Mouse (Mus musculus) limb, embryonic 10.5 days (tissue): Measurements from ENCODE around the gene Gm20479. TPM values are rescaled to one million over a fixed set of nuclear protein-coding genes. Genes with fewer than 3 reads are reported as not detected.

Experiments
- DNase-seq: peaks from one replicate; pipeline ENCODE4 v3.0.0-alpha.2; 2017; ENCODE audit warnings: low spot score
- H3K27ac ChIP-seq: fragments of 300-500 bp; sonication (generic); 2 replicates; pipeline ENCODE4 v1.5.1; 2016; ENCODE audit warnings: mild to moderate bottlenecking
- H3K27me3 ChIP-seq: fragments of 300-500 bp; sonication (generic); 2 replicates; pipeline ENCODE4 v1.6.1; 2016; ENCODE audit warnings: low read depth, mild to moderate bottlenecking; ENCODE audit not compliant: poor library complexity, severe bottlenecking
- H3K36me3 ChIP-seq: fragments of 300-500 bp; sonication (generic); 2 replicates; pipeline ENCODE4 v1.6.1; 2016; ENCODE audit warnings: mild to moderate bottlenecking, moderate library complexity
- H3K4me1 ChIP-seq: fragments of 300-500 bp; sonication (generic); 2 replicates; pipeline ENCODE4 v1.6.1; 2016
- H3K4me3 ChIP-seq: fragments of 300-500 bp; sonication (generic); 2 replicates; pipeline ENCODE4 v1.5.1; 2016; ENCODE audit warnings: mild to moderate bottlenecking, moderate library complexity
- H3K9me3 ChIP-seq: fragments of 300-500 bp; sonication (generic); replicated peaks from 2 replicates; pipeline ENCODE4 v1.6.1; 2016; ENCODE audit warnings: mild to moderate bottlenecking
- WGBS: fragments of 180-500 bp; shearing (Covaris S2); methylation state at CpG from one replicate; pipeline ENCODE4 v1.1.7; 2016; 5-methylcytosine and 5-hydroxymethylcytosine counted together
- polyA plus RNA-seq: library from polyadenylated mRNA; unstranded; fragments of >200 nt; fragmentation: Nextera tagmentation; extraction: Ambion mirVana; gene quantifications from 2 replicates; pipeline ENCODE4 v1.2.1, GENCODE M21; 2016

Gm20479 gene
- polyA plus RNA-seq, 1 experiment from 2014 or later, result not detected

DNA sequence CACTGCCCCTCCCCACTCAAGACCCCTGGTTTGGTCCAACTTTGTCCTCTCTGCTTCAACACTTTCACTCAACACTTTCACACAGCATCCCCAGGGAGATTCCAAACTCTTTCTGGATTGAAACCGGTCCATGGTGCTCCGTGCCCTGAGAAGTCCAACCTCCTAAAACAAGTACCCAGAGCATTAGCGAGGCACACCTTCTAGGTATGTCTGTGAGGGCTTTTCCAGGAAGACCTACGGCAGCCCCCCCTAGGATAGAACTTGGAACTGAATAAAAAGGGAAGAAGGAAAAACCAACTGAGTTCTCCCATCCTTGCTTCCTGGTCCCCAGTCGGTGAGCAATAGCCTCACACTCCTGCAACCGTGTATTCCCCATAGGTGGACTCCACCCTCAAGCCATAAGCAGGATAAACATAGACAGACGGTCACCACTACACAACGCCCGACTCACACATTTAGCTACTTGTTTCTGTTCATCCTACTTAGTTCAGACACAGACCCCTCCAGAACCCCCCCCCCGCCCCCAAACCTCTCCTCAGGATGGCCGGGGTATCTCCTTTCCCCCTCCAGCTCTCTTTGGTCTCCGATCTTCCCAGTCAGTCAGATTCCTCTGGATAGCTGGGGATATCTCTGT is 45.5 kb downstream of the Gm20479 start:
- no peak overlapping the region for H3K27ac ChIP-seq
- peak; percentile 26 for DNase-seq
- H3K36me3 ChIP-seq, result no peaks in the 10 kb centered on the region
- no peak overlapping the region for H3K4me3 ChIP-seq
- peaks cover 42% of the 10 kb centered on the region for H3K27me3 ChIP-seq
- 88% methylated on average over 12 of the region's 12 CpGs for WGBS
- peaks cover 27% of the 10 kb centered on the region for H3K4me1 ChIP-seq
- H3K9me3 ChIP-seq, result peaks cover 8% of the 10 kb centered on the region

DNA sequence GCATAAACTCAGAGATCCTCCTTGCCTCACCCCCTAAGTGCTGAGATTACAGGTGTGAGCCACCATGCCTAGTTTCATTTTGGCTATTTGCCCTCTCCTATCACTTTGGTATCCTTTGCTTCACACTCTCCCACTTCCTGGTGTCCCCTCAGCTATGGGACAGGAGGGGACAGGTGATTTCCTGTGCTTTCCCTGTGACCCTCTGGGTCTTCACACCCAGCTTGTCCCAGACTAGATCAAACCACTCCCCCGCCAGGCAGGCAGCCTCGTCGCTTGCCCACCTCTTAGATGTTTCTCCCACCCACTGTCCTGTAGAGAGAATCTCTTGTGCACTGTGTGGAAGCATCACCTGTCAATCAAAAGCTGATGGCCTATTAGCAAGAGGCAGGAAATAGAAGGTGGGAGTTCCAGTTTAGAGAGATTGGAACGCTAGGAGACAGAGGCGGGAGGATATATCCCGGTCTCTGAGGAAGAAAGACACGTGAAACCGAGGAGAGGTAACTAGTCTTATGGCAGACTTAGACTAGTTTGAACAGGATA is 46.2 kb downstream of the Gm20479 start:
- Histone ChIP-seq H3K4me3 (no peak overlapping the region), H3K4me1 (peaks cover 27% of the 10 kb centered on the region), H3K27ac (no peak overlapping the region), H3K36me3 (no peaks in the 10 kb centered on the region), H3K9me3 (peaks cover 8% of the 10 kb centered on the region), H3K27me3 (peaks cover 42% of the 10 kb centered on the region)
- no peak for DNase-seq
- 41% methylated on average over 8 of the region's 8 CpGs for whole genome bisulfite sequencing

DNA sequence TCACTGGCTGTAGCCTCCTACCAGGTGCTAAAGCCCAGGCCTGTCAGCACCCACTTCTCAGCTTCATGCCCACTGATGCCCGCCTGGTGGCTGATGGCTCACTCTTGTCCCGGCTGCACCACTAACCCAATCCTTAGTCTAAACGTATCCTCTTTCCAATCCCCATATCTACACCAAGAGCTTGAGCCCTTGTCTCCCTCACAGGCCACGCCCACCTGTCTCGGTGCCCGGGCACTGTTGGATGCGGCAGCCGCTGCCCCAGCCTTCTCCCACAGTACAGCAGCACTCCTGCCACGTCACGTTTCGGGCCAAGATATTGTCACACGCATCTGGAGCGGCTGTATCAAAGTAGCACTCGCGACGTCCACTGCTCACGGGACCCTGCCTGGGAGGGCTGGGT is 46.9 kb downstream of the Gm20479 start:
- Histone ChIP-seq H3K4me3 (peak overlapping the region; percentile 35), H3K9me3 (peaks cover 8% of the 10 kb centered on the region), H3K4me1 (peaks cover 23% of the 10 kb centered on the region), H3K36me3 (no peaks in the 10 kb centered on the region), H3K27me3 (peaks cover 45% of the 10 kb centered on the region), H3K27ac (no peak overlapping the region)
- 6% methylated on average over 17 of the region's 17 CpGs for WGBS
- DNase-seq, result peak; percentile 40

DNA sequence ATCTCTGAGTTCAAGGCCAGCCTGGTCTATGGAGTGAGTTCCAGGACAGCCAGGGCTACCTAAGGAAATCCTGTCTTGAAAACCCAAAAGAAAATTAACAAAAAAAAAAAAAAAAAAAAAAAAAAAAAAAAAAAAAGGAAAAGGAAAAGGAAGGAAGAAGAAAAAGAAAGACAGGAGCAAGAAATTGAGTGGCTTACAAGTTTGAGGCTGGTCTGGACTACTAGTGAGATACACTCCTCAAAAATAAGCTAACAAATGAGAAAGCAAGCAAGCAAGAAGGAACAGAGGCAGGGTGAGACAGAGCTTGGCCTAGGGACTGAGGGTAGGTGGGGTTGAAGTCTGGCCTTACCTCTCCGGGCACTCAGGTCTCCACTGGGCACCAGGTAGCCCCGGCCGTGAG is 47.4 kb downstream of the Gm20479 start:
- H3K4me1 ChIP-seq, result peaks cover 23% of the 10 kb centered on the region
- H3K36me3 ChIP-seq, result no peaks in the 10 kb centered on the region
- peaks cover 8% of the 10 kb centered on the region for H3K9me3 ChIP-seq
- H3K27ac ChIP-seq, result no peak overlapping the region
- 59% methylated on average over 3 of the region's 3 CpGs for WGBS
- DNase-seq, result peak; percentile 39
- no peak overlapping the region for H3K4me3 ChIP-seq
- H3K27me3 ChIP-seq, result peaks cover 47% of the 10 kb centered on the region

DNA sequence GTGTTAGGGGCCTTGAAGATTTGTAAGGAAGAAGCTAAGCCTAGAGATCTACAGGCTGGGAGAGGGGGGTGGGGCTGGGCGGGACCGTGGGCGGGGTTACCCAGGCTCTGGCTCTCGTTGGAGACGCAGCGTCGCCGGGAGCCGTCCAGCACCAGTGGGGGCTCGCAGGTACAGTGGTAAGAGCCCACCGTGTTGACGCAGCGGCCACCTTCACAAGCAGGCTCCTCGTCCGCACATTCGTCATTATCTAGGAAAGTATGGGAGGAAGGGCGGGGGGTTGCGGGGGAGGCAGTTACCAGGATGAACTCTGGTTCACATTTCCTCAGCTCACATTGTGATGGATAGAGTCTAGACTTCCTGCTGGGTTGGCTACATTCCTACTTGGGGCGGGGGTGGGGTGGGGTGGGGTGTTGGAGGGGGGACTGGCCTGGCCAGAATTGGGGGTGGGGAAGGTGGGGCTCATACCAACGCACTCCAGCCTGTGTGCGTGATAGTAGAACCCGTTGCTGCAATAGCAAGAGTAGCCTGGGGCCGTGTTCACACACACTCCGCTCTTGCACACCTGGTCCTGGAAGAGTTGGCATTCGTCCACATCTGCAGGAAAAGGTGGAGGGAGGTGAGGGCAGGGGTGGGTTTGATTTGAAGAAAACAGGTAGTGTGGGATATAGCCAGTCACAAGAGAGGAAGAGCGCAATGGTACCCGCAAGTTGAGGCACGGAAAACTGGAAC is 48.2 kb downstream of the Gm20479 start:
- peaks cover 4% of the 10 kb centered on the region for H3K9me3 ChIP-seq
- peak overlapping the region; percentile 43 for H3K4me3 ChIP-seq
- WGBS, result 7% methylated on average over 28 of the region's 28 CpGs
- H3K27me3 ChIP-seq, result peaks cover 51% of the 10 kb centered on the region
- H3K4me1 ChIP-seq, result peaks cover 23% of the 10 kb centered on the region
- DNase-seq, result peak; percentile 58
- no peaks in the 10 kb centered on the region for H3K36me3 ChIP-seq
- H3K27ac ChIP-seq, result no peak overlapping the region

DNA sequence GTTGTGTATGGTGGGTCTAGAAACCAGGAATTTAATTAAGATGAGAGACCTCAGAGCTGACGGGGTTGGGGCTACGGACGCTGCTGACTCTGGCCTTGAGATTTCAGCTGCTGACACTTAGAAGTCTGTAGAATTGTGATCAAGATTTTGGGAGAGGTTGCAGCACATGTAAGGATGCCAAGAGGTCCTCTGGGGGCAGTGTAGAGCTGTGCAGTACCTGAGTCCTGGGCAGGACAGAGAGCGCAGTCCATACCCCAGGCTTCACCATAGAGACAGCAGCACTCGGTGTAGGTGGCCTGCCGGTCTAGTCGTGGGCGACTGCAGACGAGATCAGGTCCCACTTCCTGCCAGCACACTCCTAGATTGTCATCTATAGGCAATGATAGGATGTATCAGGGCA is 49.7 kb downstream of the Gm20479 start:
- Histone ChIP-seq H3K36me3 (no peaks in the 10 kb centered on the region), H3K9me3 (no peaks in the 10 kb centered on the region), H3K27ac (no peak overlapping the region), H3K4me3 (no peak overlapping the region), H3K4me1 (peaks cover 23% of the 10 kb centered on the region), H3K27me3 (peaks cover 65% of the 10 kb centered on the region)
- peak; percentile 28 for DNase-seq
- 75% methylated on average over 9 of the region's 9 CpGs for WGBS

DNA sequence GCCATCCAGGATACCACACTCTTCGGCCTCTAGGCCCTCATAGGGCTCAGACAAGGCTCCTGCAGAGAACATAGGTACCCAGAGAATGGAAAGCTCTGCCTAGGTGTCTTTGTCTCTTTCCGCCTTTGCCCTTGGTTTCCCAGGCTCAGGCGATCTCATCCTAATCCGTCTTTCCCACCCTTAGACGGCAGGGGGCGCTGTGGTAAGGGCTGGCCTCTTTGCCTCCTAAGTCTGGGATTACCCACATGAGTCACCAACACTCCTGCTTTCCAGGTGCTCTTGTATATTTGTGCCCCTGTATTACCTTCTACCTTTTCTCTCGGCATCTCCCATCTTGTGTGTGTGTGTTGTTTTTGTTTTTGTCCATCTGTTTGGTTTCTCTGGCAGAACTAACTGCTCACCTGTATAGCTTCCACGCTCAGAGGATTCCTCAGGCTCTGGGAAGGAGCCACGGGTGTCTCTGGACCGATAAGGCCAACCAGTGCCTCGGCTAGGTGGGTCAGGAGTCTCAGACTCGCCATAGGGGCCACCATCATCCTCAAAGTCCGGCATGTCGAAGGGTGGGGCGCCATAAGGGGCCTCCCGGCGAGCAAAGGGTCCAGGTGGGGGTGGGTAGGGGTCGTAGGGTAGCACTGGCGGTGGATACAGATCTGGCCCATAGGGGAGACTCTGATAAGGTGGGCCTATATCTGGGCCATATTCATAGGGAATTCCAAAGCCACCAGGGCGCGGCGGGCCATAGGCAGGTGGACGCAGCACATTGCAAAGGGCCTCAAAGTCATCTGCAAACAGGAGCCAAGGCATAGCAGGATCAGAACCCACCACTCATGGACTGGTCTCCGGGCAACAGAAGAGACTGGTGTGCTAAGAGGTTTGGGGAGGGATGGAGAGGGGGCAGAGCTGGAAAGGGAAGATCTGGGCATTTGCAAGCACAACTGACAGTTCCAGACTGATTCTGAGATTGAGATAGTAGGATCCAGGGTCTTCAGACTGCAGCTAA is 50.8 kb downstream of the Gm20479 start:
- no peak overlapping the region for H3K4me3 ChIP-seq
- H3K27me3 ChIP-seq, result peaks cover 59% of the 10 kb centered on the region
- WGBS, result 76% methylated on average over 24 of the region's 24 CpGs
- H3K27ac ChIP-seq, result no peak overlapping the region
- DNase-seq, result peak; percentile 72
- H3K9me3 ChIP-seq, result no peaks in the 10 kb centered on the region
- peaks cover 23% of the 10 kb centered on the region for H3K4me1 ChIP-seq
- no peaks in the 10 kb centered on the region for H3K36me3 ChIP-seq

DNA sequence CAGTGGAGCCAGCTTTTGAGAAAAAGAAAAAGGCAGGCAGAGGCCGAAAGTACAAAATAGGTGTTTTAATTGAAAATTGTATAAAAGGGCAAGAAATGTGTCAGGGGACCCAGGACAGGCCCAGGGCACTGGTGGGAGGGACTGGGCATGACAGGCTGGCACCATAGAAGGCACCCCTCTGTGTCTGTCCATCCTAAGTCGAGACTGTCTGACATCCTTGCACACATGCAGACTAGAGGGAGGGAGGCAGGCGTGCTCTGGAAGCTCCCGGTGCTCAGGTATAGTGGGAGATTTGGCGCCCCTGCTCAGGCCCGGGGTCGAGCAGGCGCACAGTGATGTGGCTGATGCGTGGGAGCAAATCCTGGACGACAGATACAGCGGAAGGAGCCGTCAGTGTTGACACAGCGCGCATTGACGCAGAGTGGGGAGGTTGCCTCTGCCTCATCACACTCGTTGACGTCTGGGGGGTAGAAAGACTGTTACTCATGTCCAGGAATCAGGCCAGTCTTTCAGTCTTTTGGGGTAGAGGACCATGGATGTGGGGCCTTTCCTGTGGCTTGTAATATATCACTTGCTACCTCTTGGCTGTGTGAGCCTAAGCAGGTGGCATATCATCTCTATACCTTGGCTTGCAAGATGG is 52.0 kb downstream of the Gm20479 start:
- Histone ChIP-seq H3K4me3 (no peak overlapping the region), H3K4me1 (peaks cover 13% of the 10 kb centered on the region), H3K27me3 (peaks cover 47% of the 10 kb centered on the region), H3K27ac (no peak overlapping the region), H3K36me3 (no peaks in the 10 kb centered on the region), H3K9me3 (no peaks in the 10 kb centered on the region)
- 91% methylated on average over 17 of the region's 17 CpGs for WGBS
- no peak for DNase-seq

Other genes starting within 250 kb of the Gm20479 start
- gene Cyp2f2, start 237.5 kb downstream of the Gm20479 start, polyA plus RNA-seq, result not detected in 2 replicates
- 0.11 and 0.19 TPM in 2 replicates for gene Cyp2t4, start 203.7 kb downstream of the Gm20479 start, polyA plus RNA-seq
- 95.2 and 97.8 TPM in 2 replicates for gene Egln2, start 190.6 kb downstream of the Gm20479 start, polyA plus RNA-seq
- 59.8 and 67.0 TPM in 2 replicates for gene Rab4b, start 178.5 kb downstream of the Gm20479 start, polyA plus RNA-seq
- gene Gm21983, start 176.3 kb downstream of the Gm20479 start, polyA plus RNA-seq, result 0.81 TPM in 1 of 2 replicates, not detected in the other
- gene Mia, start 176.3 kb downstream of the Gm20479 start, polyA plus RNA-seq, result 1.1 and 5.0 TPM in 2 replicates
- gene BC024978, start 161.6 kb downstream of the Gm20479 start, polyA plus RNA-seq, result 3.6 and 4.5 TPM in 2 replicates
- 415 and 452 TPM in 2 replicates for gene Snrpa, start 161.1 kb downstream of the Gm20479 start, polyA plus RNA-seq
- 7.2 and 7.9 TPM in 2 replicates for gene Itpkc, start 128.8 kb downstream of the Gm20479 start, polyA plus RNA-seq
- 16.3 and 16.4 TPM in 2 replicates for gene Coq8b, start 124.4 kb downstream of the Gm20479 start, polyA plus RNA-seq
- 7.9 and 10.4 TPM in 2 replicates for gene Numbl, start 99.0 kb downstream of the Gm20479 start, polyA plus RNA-seq
- 6.7 and 10.6 TPM in 2 replicates for gene Ltbp4, start 19.7 kb downstream of the Gm20479 start, polyA plus RNA-seq
- gene Shkbp1, start 1.4 kb downstream of the Gm20479 start, polyA plus RNA-seq, result 46.1 and 61.2 TPM in 2 replicates
- gene Sptbn4, start 90.3 kb upstream of the Gm20479 start, polyA plus RNA-seq, result 0.15 and 0.19 TPM in 2 replicates
- gene Blvrb, start 90.6 kb upstream of the Gm20479 start, polyA plus RNA-seq, result 33.3 and 34.9 TPM in 2 replicates
- 20.1 and 29.7 TPM in 2 replicates for gene Sertad3, start 116.3 kb upstream of the Gm20479 start, polyA plus RNA-seq
- gene Sertad1, start 129.5 kb upstream of the Gm20479 start, polyA plus RNA-seq, result 25.0 and 29.8 TPM in 2 replicates
- 3.5 and 4.3 TPM in 2 replicates for gene Prx, start 141.9 kb upstream of the Gm20479 start, polyA plus RNA-seq
- gene Hipk4, start 165.8 kb upstream of the Gm20479 start, polyA plus RNA-seq, result 0.54 and 0.79 TPM in 2 replicates
- gene Pld3, start 195.8 kb upstream of the Gm20479 start, polyA plus RNA-seq, result 31.6 and 49.5 TPM in 2 replicates
- gene 2310022A10Rik, start 195.8 kb upstream of the Gm20479 start, polyA plus RNA-seq, result 40.8 and 41.2 TPM in 2 replicates
- gene Akt2, start 234.1 kb upstream of the Gm20479 start, polyA plus RNA-seq, result 91.3 and 95.0 TPM in 2 replicates